Mouse (Mus musculus) intestine, embryonic 15.5 days (tissue): ENCODE results near the gene Dtx3. TPM values are rescaled to one million over a fixed set of nuclear protein-coding genes. Genes with fewer than 3 reads are reported as not detected.

Experiments used
- ATAC-seq: fragments of 200-750 bp; cut with Nextera tagmentation; 2 replicates; pipeline ENCODE4 v1.8.0; 2017; ENCODE audit warnings: moderate TSS enrichment, moderate library complexity
- H3K27ac ChIP-seq: fragments of 300-500 bp; sonication (generic); 2 replicates; pipeline ENCODE4 v1.5.1; 2015; ENCODE audit warnings: mild to moderate bottlenecking, inconsistent platforms
- H3K27me3 ChIP-seq: fragments of 300-500 bp; sonication (generic); replicated peaks from 2 replicates; pipeline ENCODE4 v1.6.1; 2015; ENCODE audit warnings: inconsistent platforms
- H3K36me3 ChIP-seq: fragments of 300-500 bp; sonication (generic); 2 replicates; pipeline ENCODE4 v1.6.1; 2015; ENCODE audit warnings: inconsistent platforms
- H3K4me1 ChIP-seq: fragments of 300-500 bp; sonication (generic); replicated peaks from 2 replicates; pipeline ENCODE4 v1.6.1; 2015; ENCODE audit warnings: inconsistent platforms
- H3K4me2 ChIP-seq: fragments of 300-500 bp; sonication (generic); replicated peaks from 2 replicates; pipeline ENCODE4 v1.6.1; 2015; ENCODE audit warnings: mild to moderate bottlenecking, inconsistent platforms
- H3K4me3 ChIP-seq: fragments of 300-500 bp; sonication (generic); replicated peaks from 2 replicates; pipeline ENCODE4 v1.5.1; 2015; ENCODE audit warnings: inconsistent platforms
- H3K9ac ChIP-seq: fragments of 300-500 bp; sonication (generic); 2 replicates; pipeline ENCODE4 v1.6.1; 2015; ENCODE audit warnings: inconsistent platforms
- H3K9me3 ChIP-seq: fragments of 300-500 bp; sonication (generic); 2 replicates; pipeline ENCODE4 v1.6.1; 2016; ENCODE audit warnings: inconsistent platforms
- WGBS: fragments of 180-500 bp; shearing (Covaris S2); methylation state at CpG from one replicate; pipeline ENCODE4 v1.1.7; 2015; 5-methylcytosine and 5-hydroxymethylcytosine counted together
- polyA plus RNA-seq: library from polyadenylated mRNA; unstranded; fragments of >200 nt; fragmentation: Nextera tagmentation; extraction: Ambion mirVana; gene quantifications from 2 replicates; pipeline ENCODE4 v1.2.1, GENCODE M21; 2015

Dtx3 gene
- polyA plus RNA-seq = 70.6 and 75.4 TPM in 2 replicates

- under 1% methylated on average over 41 of the region's 47 CpGs for WGBS
- H3K27me3 ChIP-seq = no peaks in the 10 kb centered on the region
- H3K4me3 ChIP-seq = peak within 1 kb of the TSS; percentile 92
- peak; percentile 64 for ATAC-seq
- peaks cover 9% of the 10 kb centered on the region; the same call in 1 of the 2 replicates for H3K36me3 ChIP-seq
- H3K9me3 ChIP-seq = no peaks in the 10 kb centered on the region
- peak within 1 kb of the TSS; percentile 92 for H3K27ac ChIP-seq
- H3K4me1 ChIP-seq = peaks cover 21% of the 10 kb centered on the region; the same call in 1 of the 2 replicates
- H3K4me2 ChIP-seq = peak within 1 kb of the TSS; percentile 93
- H3K9ac ChIP-seq = peak within 1 kb of the TSS; percentile 84
Measured at GRCm38 (mm10) chr10:127195328-127196129, at the start of gene Dtx3. Dtx3 (minus strand) TSS chr10:127195728.

DNA sequence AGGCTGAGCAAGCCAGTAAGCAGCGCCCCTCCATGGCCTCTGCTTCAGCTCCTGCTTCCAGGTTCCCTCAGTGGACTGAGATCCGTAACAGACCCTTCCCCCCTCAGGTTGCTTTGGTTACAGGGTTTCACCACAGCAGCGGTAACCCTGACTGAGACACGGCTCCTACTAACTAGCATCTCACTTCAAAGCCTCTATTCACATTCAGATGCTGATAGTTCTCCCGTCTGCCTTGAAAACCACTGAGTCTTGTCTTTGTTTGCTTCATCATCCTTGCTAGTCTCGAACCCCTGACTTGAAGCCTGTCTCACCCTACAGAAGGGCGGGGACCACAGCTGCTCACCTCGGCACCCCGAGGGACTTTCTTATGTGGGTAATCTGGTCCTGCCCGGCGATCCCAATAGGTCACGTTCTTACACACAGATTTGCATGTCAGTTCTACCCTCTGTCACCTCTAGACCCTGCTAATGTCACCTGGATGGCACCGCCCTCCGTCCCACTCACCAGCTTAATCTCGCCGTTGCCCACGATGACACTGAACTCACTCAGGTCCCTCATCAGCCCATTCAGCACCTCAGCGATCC, 42.8 kb upstream of the Dtx3 start:
- Histone ChIP-seq H3K27ac (no peak overlapping the region), H3K9me3 (no peaks in the 10 kb centered on the region), H3K4me2 (no peak overlapping the region), H3K27me3 (no peaks in the 10 kb centered on the region), H3K9ac (no peak overlapping the region), H3K4me1 (no peaks in the 10 kb centered on the region), H3K36me3 (no peaks in the 10 kb centered on the region), H3K4me3 (no peak overlapping the region)
- 72% methylated on average over 18 of the region's 18 CpGs for WGBS
- no peak for ATAC-seq

DNA sequence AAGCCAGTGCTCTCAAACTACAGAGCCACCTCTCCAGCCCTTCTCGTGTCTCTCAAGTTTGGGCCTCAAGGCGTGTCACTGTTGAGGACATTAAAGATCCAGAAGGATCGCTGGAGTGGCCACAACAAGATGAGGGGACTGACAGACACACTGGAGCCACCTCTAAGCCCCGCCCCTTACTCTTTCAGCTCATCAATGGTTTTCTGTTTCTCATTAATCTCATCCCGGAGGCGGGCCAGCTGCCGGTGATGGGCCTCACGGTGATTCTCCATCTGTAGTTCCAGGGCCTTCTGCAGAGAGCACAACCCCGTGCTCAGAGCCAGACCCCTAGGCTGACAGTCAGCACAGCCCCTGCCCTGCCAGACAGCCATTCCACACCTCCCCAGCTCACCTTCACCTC, 41.0 kb upstream of the Dtx3 start:
- H3K27me3 ChIP-seq = no peaks in the 10 kb centered on the region
- no peaks in the 10 kb centered on the region for H3K9me3 ChIP-seq
- WGBS = 48% methylated on average over 9 of the region's 9 CpGs
- H3K27ac ChIP-seq = no peak overlapping the region
- H3K4me2 ChIP-seq = no peak overlapping the region
- no peak overlapping the region for H3K9ac ChIP-seq
- no peak overlapping the region for H3K4me3 ChIP-seq
- ATAC-seq = peak; percentile 34; the same call in 1 of the 2 replicates
- no peaks in the 10 kb centered on the region for H3K36me3 ChIP-seq
- H3K4me1 ChIP-seq = no peaks in the 10 kb centered on the region; the same call in 1 of the 2 replicates

DNA sequence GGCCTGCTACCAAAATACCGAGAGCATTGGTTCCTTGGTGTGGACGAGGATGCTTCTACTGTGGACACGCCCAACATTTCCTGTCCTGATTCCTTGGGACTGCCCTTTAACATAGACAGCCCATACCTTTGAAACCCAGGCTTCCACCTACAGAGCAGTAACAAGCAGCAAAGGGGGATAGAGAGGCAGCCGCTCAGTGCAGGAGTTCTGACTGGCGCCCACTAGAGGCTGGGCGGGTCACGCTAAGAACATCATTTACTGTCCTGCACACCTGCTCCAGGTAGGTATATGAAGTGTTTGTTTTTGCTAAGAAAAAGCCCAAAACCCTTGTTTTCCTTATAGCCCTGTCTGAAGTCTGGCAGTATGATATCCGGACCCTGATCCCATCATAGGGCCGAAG, 37.6 kb upstream of the Dtx3 start:
- H3K27me3 ChIP-seq = no peaks in the 10 kb centered on the region
- no peak overlapping the region for H3K4me2 ChIP-seq
- no peaks in the 10 kb centered on the region for H3K9me3 ChIP-seq
- H3K4me1 ChIP-seq = peaks cover 4% of the 10 kb centered on the region; the same call in 1 of the 2 replicates
- no peak overlapping the region for H3K4me3 ChIP-seq
- no peak overlapping the region for H3K9ac ChIP-seq
- WGBS = 76% methylated on average over 9 of the region's 9 CpGs
- no peak for ATAC-seq
- H3K27ac ChIP-seq = no peak overlapping the region
- no peaks in the 10 kb centered on the region for H3K36me3 ChIP-seq

- peaks cover 4% of the 10 kb centered on the region; the same call in 1 of the 2 replicates for H3K4me1 ChIP-seq
- ATAC-seq = no peak
- WGBS = 81% methylated on average over 14 of the region's 14 CpGs
- H3K27ac ChIP-seq = no peak overlapping the region
- no peaks in the 10 kb centered on the region for H3K36me3 ChIP-seq
- H3K4me3 ChIP-seq = no peak overlapping the region
- H3K9ac ChIP-seq = no peak overlapping the region
- no peak overlapping the region for H3K4me2 ChIP-seq
- no peaks in the 10 kb centered on the region for H3K9me3 ChIP-seq
- no peaks in the 10 kb centered on the region for H3K27me3 ChIP-seq
Measured at GRCm38 (mm10) chr10:127231741-127232140, 36.2 kb upstream of the Dtx3 start.

GRCm38 (mm10) chr10:127230693-127231092, 35.2 kb upstream of the Dtx3 start:
- H3K9ac ChIP-seq = no peak overlapping the region
- WGBS = 77% methylated on average over 12 of the region's 12 CpGs
- H3K27ac ChIP-seq = no peak overlapping the region
- H3K27me3 ChIP-seq = no peaks in the 10 kb centered on the region
- no peaks in the 10 kb centered on the region for H3K36me3 ChIP-seq
- ATAC-seq = no peak; the same call in 1 of the 2 replicates
- H3K4me3 ChIP-seq = no peak overlapping the region
- H3K9me3 ChIP-seq = no peaks in the 10 kb centered on the region
- peaks cover 4% of the 10 kb centered on the region; the same call in 1 of the 2 replicates for H3K4me1 ChIP-seq
- no peak overlapping the region for H3K4me2 ChIP-seq

GRCm38 (mm10) chr10:127228897-127229296, 33.4 kb upstream of the Dtx3 start:
- no peak overlapping the region for H3K4me2 ChIP-seq
- H3K4me3 ChIP-seq = no peak overlapping the region
- H3K4me1 ChIP-seq = peaks cover 4% of the 10 kb centered on the region; the same call in 1 of the 2 replicates
- H3K27ac ChIP-seq = no peak overlapping the region
- H3K9me3 ChIP-seq = no peaks in the 10 kb centered on the region
- 22% methylated on average over 4 of the region's 4 CpGs for WGBS
- peak; percentile 72 for ATAC-seq
- H3K9ac ChIP-seq = no peak overlapping the region
- no peaks in the 10 kb centered on the region for H3K27me3 ChIP-seq
- no peaks in the 10 kb centered on the region for H3K36me3 ChIP-seq

DNA sequence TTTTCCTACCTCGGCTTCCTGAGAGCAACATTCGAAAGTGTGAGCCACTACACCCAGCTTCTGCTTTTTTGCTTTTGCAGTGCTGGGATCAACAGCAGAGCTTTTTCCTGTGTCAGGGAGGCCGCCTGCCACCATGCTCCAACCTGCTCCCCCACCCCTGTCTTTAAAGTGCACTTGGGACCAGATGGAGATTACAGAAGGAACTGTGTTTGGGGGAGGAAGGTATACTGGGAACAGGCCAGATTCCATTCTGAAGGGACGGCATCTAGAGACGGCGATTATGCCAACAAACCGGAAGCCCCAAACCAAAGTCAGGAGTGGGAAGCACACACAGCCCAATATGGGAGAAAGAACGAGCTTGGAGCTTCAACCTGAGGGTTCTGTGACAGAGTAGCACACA, 31.6 kb upstream of the Dtx3 start:
- no peak overlapping the region for H3K9ac ChIP-seq
- H3K9me3 ChIP-seq = no peaks in the 10 kb centered on the region
- H3K27me3 ChIP-seq = no peaks in the 10 kb centered on the region
- H3K4me2 ChIP-seq = no peak overlapping the region
- H3K4me1 ChIP-seq = peaks cover 4% of the 10 kb centered on the region; the same call in 1 of the 2 replicates
- H3K27ac ChIP-seq = no peak overlapping the region
- ATAC-seq = no peak
- no peak overlapping the region for H3K4me3 ChIP-seq
- H3K36me3 ChIP-seq = no peaks in the 10 kb centered on the region
- 81% methylated on average over 8 of the region's 8 CpGs for WGBS

- Histone ChIP-seq H3K4me2 (no peak overlapping the region), H3K9me3 (no peaks in the 10 kb centered on the region), H3K4me3 (no peak overlapping the region), H3K36me3 (no peaks in the 10 kb centered on the region), H3K27me3 (no peaks in the 10 kb centered on the region), H3K9ac (no peak overlapping the region), H3K27ac (no peak overlapping the region), H3K4me1 (0 out of 2 replicates have a peak, but pooled peaks cover 4% of the 10 kb centered on the region)
- WGBS = 67% methylated on average over 8 of the region's 8 CpGs
- no peak for ATAC-seq
Measured at GRCm38 (mm10) chr10:127226318-127226895, 30.9 kb upstream of the Dtx3 start.

DNA sequence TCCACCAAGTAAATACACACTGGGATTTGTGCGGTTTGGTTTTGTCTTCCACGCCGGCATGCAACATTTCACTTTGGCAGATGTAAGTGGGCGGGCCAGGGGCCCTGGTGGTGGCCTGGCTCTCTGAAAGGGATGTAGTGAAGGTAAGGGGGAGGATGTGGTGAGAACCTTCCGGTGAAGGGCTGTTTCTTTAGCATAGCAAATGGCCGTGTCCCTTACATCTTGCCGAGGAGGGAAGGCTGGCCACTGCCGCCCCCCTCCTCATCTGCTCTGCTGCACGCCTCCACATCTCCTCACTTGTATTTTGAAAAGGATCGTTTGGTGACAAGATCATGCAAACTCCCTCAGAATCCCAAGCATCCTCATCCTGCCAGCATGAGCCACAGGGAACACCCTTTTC, 30.2 kb upstream of the Dtx3 start:
- H3K9ac ChIP-seq = no peak overlapping the region
- no peak overlapping the region for H3K4me3 ChIP-seq
- 25% methylated on average over 10 of the region's 10 CpGs for WGBS
- H3K4me1 ChIP-seq = 0 out of 2 replicates have a peak, but pooled peaks cover 3% of the 10 kb centered on the region
- H3K4me2 ChIP-seq = no peak overlapping the region
- no peak for ATAC-seq
- no peaks in the 10 kb centered on the region for H3K27me3 ChIP-seq
- H3K27ac ChIP-seq = no peak overlapping the region
- H3K9me3 ChIP-seq = no peaks in the 10 kb centered on the region
- H3K36me3 ChIP-seq = no peaks in the 10 kb centered on the region

DNA sequence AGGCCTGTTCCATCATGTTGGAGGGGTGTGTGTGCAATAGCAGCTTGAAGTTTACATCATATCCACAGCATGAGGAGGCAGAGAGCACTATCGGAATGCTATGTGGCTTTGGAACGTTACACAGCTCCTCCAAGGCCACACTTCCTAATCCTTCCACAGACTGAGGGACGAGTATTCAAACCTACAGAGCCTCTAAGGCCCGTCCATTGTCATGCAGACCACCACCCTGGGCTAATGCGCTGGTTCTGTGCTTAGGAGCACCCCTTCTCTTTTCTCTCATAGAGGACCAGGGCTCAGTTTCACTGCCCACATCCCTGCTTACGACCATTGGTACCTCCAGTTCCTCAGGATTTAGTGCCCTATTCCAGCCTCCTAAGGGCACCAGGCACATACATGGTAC, 29.7 kb upstream of the Dtx3 start:
- Histone ChIP-seq H3K36me3 (no peaks in the 10 kb centered on the region), H3K4me2 (no peak overlapping the region), H3K4me3 (no peak overlapping the region), H3K9me3 (no peaks in the 10 kb centered on the region), H3K27me3 (no peaks in the 10 kb centered on the region), H3K4me1 (no peaks in the 10 kb centered on the region), H3K27ac (no peak overlapping the region), H3K9ac (no peak overlapping the region)
- no peak for ATAC-seq
- WGBS = 44% methylated on average over 6 of the region's 6 CpGs

DNA sequence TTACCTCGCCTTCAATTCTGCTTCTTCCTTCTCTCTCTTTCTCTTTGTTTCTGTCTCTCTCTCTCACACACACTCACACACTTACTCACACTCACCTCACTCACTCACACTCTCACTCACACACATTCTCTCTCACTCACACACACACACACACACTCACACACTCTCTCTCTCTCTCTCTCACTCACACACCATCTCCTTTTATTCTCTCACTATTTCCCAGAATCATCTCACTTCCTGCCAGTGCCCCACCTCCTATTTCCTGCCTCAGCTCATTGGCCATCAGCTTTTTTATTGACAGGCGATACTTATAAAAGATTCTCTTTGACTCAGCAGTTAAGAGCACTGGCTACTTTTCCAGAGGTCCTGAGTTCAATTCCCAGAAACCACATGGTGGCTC, 22.8 kb upstream of the Dtx3 start:
- 98% methylated on average over 2 of the region's 2 CpGs for WGBS
- H3K27ac ChIP-seq = no peak overlapping the region
- H3K4me2 ChIP-seq = no peak overlapping the region
- H3K4me3 ChIP-seq = no peak overlapping the region
- no peaks in the 10 kb centered on the region for H3K9me3 ChIP-seq
- no peak for ATAC-seq
- H3K36me3 ChIP-seq = no peaks in the 10 kb centered on the region
- no peaks in the 10 kb centered on the region for H3K27me3 ChIP-seq
- 0 out of 2 replicates have a peak, but pooled peaks cover 3% of the 10 kb centered on the region for H3K4me1 ChIP-seq
- H3K9ac ChIP-seq = no peak overlapping the region
